Mouse (Mus musculus) naive thymus-derived CD4-positive, alpha-beta T cell, adult 2 months (primary cell): ENCODE measurements around the gene Pck2.

ENCODE experiments used
- DNase-seq: peaks from one replicate; pipeline ENCODE4 v3.0.0-alpha.2; 2011; ENCODE audit warnings: low read depth

The Pck2 gene

GRCm38 (mm10) chr14:55527940-55528339 is 12.1 kb upstream of the Pck2 start:
- peak; percentile 72 for DNase-seq

DNA sequence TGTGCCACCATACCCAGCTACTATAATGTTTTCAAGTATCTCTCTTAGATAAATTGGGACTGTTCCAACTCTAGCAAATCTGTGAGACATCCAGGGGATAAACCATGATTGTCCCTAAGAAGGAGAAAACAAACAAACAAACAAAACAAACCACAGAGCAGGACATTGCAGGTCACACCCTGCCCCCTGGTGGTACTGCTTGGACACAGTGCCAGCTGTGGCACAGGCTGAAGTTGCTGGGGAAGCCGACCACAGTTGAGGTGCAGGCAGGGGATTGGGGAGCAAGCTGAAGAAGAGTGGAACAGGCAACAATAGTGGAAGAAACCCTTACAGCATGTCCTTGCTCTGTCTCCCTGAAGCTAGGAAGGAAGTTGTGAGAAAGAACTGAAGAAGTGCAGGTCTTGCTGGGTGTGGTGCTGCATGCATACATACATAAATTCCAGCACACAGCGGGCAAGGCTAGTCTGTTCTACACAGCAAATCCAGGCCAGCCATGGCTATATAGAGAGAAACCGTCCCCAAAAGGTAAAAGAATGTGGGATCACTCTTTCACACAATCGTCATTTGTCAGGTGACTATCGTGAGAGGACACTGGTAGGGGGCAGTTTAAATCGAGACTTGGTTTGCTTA is 3.8 kb upstream of the Pck2 start:
- peak; percentile 52 for DNase-seq

GRCm38 (mm10) chr14:55540787-55541321 is 788 bp downstream of the Pck2 start:
- peak; percentile 73 for DNase-seq

DNA sequence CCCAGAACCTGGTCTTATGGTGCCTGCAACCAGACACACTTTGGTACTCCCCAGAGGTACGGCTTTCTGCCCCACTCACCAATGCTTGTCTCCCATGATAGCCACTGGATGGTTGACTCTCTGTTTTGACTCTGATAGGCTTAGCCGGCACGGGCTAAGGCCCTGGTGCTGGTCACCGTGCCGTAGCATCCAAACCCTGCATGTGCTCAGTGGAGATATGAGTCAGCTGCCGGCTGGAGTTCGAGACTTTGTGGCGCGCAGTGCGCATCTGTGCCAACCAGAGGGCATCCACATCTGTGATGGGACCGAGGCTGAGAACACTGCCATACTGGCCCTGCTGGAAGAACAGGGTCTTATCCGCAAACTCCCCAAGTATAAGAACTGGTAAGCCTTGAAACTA is 2.2 kb downstream of the Pck2 start:
- no peak for DNase-seq

- no peak for DNase-seq
These were observed 4.3 kb downstream of the Pck2 start for GRCm38 (mm10) chr14:55544334-55544733.

- DNase-seq, result no peak
These were observed 10.1 kb downstream of the Pck2 start for GRCm38 (mm10) chr14:55550191-55550590.

GRCm38 (mm10) chr14:55551347-55551746 is 11.3 kb downstream of the Pck2 start:
- no peak for DNase-seq

DNA sequence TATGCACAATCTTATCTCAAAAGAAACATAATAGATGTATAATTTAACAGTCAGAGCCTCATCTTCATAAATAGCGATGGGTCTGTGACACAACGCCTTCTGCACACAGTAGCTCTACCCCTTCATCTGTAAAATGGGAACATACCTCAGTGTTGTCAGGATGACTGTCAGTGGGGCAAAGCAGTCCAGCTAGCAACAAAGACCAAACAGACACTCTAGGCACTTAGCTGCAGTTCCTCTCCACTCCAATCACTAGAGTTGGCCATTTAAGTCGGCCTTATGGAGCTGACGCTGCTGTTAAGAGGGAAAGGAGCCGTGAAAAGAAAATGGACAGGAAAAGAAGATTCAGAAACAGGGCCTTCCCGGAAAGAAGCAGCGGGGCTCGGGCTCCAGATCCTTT is 11.7 kb downstream of the Pck2 start:
- DNase-seq, result no peak

- DNase-seq, result peak; percentile 47
These were observed 14.6 kb downstream of the Pck2 start for GRCm38 (mm10) chr14:55554635-55555034.

DNA sequence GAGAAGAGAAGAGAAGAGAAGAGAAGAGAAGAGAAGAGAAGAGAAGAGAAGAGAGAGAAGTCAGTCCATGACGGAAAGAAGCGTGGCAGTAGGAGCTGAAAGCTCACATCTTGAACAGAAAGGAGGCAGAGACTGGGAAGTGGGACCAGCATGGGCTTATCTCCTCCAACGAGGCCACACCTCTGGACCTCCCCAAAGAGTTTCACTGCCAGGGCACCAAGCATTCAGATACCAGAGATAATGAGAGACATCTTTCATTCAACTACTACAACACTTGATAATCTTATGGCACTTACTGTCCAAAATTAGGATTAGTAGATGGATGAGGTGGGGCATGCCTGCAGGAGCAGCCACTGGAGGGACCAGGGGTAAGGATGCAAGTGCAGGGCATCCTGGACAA is 15.7 kb downstream of the Pck2 start:
- DNase-seq, result no peak

DNA sequence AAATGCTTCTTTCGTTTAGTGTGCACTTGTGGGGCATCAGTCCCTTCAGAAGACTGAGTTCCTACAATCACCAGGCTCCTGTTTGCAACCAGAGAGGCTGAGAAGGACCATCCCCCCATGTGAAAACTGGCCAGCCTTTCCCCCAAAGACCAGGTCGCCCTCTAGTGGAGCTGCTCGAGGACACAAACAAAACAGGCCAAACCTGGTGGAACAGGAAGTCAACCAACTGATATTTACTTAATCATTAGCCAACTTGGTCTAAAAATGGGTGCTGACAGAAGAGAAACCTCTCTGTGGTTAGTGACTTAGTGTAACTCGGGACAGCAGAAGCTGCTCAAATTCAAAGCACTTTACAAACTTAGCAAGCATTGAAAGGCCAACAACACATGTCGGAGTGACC is 16.9 kb downstream of the Pck2 start:
- DNase-seq, result peak; percentile 80

GRCm38 (mm10) chr14:55557587-55557986 is 17.5 kb downstream of the Pck2 start:
- no peak for DNase-seq

- no peak for DNase-seq
These were observed 18.8 kb downstream of the Pck2 start for GRCm38 (mm10) chr14:55558740-55559448.

- peak; percentile 91 for DNase-seq
These were observed 19.7 kb downstream of the Pck2 start, which contains the start of gene Dcaf11 for GRCm38 (mm10) chr14:55559799-55560201. Dcaf11 (plus strand) TSS chr14:55560006.

DNA sequence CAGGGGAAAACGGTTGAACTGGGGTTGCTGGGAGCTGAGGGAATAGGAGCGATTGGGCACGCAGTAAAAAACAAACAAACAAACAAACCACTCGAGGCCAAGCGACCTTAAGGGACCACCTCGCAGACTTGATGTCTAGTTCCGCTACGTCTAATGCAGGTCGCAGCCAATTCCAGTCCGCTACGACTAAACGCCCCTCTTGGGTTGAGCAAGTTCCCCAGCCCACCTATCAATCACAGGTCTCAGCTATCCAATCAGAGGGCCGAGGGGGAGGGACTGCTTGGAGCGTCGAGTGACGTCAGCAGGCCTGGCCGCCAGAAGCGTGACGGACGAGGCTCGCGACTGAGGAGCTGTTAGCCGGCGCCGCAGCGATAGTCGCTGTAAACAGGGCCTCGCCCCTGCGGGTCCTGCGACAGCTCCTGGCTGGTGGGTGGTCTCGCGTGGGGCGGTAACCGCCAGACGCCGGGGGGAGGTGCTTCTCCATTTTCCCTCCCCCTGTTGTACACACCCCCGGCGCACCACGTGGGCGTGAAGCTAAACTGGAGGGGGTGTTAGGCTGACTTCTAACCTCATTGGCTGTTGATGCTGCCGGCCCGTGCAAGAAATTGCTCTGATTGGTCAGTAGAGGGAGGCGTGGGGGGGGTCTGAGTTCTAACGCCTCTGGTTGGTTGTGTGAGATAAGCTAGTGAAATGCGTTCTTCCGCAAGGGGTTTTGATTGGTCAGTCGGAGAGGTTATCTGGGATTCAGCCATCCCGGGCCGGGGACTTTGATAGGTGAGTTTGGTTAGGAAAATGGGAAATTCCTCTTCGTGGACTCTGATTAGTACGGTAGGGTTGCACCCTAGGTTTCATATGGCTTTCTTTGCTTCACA is 20.4 kb downstream of the Pck2 start, which contains the start of gene A730061H03Rik:
Gene A730061H03Rik (minus strand): TSS at position 205 of the 872 bp plus-strand sequence.
- DNase-seq, result peak; percentile 99

GRCm38 (mm10) chr14:55561860-55562259 is 21.8 kb downstream of the Pck2 start:
- no peak for DNase-seq

GRCm38 (mm10) chr14:55563249-55563648 is 23.2 kb downstream of the Pck2 start:
- no peak for DNase-seq

GRCm38 (mm10) chr14:55565748-55566147 is 25.7 kb downstream of the Pck2 start:
- no peak for DNase-seq

DNA sequence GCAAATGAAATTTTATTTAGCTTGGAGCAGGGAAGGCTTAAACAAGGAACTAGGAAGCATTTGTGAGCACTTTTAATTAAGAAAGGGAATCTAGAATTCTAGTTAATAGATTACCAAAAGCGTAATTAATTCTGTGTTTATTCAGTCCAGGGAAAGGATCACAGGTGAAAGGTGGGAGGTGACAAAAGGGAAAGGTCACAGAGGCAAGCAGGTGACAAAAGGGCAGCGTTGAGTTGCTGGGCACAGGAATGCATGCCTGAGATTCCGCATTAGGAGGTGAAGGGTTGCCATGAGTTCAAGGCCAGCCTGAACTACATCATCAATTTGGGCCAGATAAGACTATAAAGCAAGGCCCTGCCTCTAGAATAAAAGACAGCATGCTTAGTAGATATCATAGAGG is 27.4 kb downstream of the Pck2 start:
- no peak for DNase-seq

DNA sequence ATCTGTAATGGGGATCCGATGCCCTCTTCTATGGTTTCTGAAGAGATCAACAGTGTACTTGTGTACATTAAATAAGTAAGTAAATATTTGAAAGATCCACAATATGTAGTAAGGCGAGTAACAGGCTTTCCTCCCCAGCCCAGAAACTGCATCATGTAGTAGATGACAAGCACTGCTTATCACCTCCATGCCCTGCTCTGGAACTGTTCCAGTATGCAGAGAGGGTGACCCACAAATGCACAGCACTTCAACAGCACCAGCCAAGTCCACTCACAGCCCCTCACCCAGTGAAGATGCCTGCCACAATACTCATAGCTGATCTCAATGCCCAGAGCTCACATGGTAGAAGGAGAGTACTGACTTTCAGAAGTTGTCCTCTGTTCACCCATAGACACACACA is 30.5 kb downstream of the Pck2 start:
- no peak for DNase-seq

DNA sequence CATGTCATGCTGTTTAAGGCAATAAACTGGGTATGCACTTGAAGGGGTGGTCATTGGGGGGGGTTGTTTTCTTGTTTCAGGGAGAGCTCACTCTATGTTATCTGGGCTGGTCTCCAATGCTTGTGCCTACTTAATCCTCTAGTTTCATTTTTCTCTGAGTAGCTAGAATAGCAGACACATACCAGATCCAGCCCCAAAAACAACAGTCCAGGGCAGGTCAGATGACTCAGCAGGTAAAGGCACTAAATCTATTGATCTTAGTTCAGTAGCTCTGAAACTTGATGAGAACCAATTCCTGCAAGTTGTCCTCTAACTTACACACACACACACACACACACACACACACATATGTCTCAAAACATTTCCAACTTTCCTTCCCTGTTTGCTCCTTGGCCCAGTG is 31.7 kb downstream of the Pck2 start:
- DNase-seq, result no peak

DNA sequence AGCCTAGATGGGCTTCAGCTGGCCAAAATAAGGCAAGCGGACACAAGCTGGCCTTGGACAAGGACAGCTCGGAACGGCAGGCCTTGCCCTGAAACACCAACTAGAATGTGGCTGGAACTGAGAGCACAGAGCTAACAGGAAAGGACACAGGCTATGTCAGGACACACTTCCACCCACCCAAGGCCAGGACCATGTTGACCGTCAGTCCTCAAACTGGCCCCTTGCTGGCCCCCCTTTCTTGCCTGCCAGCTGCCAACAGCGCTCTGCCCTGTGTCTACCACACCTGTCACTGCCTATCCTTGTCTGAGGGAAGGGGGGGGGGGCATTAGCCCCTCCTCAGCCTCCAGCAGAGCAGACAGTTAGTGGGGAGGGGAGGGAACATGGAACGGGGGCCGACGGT is 35.2 kb downstream of the Pck2 start, which contains the start of gene Fitm1:
Gene Fitm1 (plus strand): TSS at position 316 of the 400 bp plus-strand sequence.
- DNase-seq, result no peak
